Mouse (Mus musculus): ENCODE measurements at regions not wholly inside any gene's neighbourhood (a gene's known extent, or its start where the extent isn't known, plus 50 kb on each side); places are given as distances from the start of the nearest gene placed in this dataset.

DNA sequence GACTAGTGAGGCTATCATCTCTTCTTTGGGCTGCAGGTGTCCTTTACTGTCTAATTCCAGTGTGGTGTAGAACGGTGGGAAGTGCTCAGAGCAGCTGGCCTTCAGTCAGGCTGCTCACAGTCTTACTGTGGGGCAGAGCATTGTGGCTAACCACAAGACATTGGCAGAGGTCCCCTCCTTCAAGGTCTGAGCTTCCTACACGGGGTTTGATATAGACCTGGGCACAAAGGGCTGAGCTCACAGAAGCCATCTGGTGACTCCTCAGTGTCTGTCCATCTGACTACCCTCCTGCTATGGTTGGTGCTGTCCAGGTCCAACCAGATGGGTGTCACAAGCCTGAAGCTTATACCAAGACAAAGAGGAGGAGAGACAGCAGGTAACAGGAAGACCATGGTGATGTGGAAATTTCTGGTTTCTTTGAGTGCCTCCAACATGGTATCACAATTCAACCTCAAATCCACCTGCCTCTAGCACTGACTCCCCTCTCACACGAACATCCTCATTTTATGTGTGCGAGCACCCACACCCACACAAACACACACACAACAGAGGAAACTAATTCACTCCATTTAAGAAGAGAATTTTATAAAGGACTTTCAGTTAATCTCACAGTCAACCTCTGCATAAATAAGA lies 147.0 kb upstream of the Tle3 start:
- no peak for DNase-seq (ENCODE audit: low spot score in 2 of 2)

DNA sequence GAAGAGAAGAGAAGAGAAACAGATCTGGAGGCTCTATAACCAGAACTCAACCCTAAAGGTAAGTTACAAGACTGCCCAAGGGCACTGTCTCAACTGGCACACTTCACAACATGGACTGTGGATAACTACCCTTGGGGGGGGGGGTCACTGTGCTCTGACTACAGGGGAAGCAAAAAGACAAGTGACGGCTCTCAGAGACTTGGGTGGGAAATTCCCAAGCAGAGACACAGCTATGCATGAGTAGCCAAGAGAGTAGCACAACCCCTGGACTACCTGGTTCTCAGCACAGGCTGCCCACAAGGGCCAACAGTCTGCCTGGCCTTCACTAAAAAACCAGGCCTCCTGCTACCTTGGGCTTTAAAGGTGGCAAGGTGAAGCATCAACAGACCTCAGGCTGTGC lies 146.3 kb upstream of the Tle3 start:
- DNase-seq (ENCODE audit: low spot score in 2 of 2) = no peak

DNA sequence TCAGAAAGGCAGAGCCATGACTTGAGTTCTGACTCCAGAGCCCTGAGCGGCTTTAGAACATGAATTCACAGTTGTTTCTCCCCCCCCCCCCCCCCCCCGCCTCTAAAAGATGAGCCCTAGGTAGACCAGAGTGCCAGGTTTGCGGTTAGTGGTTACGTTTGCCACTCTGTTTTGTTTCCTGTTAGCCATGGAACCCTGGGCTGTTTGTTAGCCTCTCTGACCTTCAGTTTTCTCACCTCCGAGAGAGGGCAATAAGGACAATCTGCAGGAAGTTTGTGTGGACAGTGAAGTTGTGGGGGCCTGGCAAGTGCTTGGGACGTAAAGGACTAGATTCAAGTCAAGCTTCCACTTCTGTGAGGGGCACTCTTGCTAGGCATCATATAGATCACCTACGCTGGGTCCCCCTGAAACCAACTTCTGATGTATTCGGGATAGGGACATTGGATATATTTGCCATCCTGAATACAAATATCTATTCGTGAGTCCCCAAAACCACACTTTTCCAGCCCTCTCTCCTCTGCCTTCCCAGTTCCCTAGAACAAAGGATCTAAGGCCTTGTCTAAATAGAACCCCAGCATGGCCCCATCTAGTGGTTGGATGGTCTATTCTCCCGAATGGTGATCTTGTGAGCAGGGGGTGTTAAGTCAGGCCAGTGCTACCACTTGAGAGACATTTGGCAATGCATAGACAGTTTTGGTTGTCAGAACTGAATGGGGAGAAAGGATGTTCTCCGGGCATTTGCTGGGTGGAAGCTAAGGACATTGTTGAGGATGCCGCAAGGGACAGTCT lies 145.4 kb upstream of the Tle3 start:
- no peak for DNase-seq (ENCODE audit: low spot score in 2 of 2)

DNA sequence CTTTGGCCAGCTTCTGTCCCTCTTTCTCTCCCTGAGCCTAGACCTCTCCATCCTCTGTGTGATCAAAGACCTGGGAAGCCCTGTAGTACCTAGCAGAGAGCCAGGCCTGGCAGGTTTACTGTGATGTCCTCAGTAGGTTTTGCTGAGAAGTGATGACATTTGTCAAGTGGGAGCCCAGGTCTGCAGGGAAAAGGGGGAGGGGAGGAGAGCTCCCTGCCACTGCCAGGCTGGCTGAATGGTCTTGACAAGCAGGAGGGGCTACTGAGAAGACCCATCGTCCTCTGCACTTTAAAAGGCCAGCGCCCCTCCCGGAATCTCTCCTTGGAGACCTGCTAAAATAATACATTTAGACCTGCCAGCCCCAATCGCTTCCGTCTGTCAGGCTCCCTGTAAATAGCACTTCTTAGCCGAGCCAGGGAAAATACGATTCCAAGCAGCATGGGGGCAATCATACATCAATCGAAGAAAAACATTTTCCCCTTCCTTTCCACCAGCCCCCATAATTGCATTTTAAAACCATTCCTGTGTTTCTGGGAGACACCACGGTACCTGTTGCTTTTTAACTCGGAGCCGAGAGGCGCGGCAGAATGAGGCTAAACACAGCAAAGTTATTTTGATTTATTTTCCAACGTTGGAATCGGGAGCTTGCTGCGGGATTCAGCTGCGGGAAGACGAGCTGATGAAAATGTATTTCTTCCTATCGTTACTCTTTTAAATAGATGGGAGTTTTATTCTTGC lies 144.5 kb upstream of the Tle3 start:
- no peak for DNase-seq (ENCODE audit: low spot score in 2 of 2)

DNA sequence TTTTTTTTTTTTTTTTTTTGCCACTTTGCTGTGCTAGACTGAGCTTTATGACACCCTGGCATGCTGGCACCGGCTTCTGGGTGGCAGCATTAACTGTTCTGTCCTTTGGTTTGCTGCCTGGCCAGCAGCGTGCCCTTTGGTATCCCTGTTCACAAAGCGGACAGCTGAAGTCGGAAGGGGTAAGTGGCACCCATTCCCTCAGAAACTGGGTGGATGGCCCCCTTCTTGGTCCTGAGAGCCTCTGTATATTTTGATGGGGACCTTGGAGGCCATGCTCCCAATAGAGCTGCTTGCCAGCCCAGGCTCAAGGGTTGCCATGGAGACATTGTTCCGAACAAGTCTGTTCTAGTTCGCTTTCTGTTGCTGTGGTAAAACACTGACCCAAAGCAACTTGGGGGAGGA lies 143.9 kb upstream of the Tle3 start:
- no peak for DNase-seq (ENCODE audit: low spot score in 2 of 2)

DNA sequence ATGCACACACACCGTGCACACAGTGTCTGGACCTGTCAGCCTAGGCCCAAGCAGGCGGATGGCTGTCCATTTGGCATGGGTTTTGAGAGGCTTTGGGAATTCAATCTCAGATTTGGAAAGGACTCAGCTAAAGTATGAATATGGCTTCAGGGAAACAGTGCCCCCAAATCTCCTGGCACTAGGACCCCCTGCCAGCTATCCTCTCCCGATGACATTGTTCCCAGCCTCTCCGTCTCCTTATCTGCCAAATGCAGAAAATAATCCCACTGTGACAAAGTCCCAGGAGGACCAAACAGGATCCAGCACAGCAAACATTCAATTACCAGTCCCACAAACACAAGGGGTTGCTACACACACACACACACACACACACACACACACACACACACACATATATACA lies 141.9 kb upstream of the Tle3 start:
- no peak for DNase-seq (ENCODE audit: low spot score in 2 of 2)

DNA sequence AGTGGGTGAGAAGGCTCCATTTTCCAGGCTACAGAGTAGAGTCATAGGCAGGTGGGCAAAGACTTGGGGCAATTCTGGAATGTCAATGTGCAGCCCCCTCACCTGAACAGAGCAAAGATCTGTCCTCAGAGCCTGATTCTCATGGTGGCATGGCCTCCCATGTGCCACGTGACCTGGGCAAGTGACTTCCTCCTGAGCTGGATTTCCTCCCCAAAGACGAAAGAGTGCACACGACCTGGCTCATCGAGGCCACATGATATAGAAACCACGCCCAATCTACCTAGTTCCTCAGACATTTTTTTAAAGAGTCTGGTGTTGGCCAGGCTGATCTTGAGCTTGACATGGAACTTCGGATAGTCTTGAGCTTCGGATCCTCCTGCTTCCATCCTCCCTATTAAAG lies 139.5 kb upstream of the Tle3 start:
- DNase-seq (ENCODE audit: low spot score in 2 of 2) = no peak

DNA sequence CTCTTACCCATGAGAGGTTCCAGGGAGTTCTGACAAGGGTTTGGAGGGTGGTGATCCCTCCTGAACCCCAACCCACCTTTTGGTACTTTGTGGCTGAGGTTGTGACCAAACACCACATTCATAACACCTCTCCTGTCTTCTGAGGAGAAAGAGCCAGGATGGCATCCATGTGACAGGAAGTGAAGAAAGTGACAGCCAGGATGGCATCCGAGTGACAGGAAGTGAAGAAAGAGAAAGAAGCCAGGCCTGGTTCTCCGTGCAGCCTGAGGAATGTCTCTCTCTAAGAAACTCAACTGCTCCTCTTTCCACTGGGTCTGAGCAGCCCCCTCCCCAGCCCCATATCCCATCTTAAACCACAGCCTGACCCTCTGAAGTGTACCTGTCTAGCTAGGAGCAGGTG lies 138.9 kb upstream of the Tle3 start:
- no peak for DNase-seq (ENCODE audit: low spot score in 2 of 2)

DNA sequence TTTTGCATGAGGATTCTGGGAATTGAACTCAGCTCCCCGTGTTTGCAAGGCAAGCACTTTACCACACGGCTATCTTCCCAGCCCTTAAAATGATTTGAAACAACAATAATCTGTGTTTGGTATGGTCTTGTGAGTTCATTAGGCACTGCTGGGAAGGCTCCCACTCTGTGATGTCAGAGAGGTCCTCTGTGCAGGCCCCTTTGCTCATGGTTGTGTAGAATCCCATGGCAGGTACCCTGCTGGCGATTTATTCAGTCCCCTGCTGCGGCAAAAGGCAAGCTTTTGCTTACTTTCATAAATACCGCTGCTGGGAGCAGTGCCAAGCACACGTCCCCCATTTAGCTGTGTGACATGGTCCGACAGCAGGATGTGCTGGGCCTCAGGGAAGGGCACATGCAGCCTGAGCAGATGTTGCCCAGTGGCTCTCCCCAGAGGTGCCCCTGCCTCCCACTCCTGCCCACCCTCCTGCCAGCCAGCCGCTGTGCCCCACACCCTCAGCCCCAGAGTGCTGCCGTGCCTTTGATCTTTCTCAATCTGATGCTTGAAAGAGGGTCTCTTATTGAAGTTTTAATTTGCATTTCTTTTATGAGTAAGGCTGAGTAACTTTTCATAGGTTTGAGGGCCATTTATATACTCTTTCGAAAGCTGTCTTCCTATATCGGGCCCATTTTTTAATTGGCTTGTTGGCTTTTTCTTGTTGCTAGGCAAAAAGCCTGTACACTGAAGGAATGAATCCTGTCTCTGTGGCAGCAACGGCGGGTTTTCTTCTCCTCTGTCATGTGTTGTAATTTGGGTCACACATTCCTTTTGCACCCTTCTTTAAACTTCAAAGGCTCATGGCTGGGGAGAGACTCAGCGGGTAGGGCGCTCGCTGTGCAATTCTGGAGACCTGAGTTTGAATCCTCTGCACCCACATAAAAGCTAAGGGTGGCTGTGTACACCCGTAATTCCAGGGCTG lies 136.2 kb upstream of the Tle3 start:
- DNase-seq (ENCODE audit: low spot score in 2 of 2) = no peak

DNA sequence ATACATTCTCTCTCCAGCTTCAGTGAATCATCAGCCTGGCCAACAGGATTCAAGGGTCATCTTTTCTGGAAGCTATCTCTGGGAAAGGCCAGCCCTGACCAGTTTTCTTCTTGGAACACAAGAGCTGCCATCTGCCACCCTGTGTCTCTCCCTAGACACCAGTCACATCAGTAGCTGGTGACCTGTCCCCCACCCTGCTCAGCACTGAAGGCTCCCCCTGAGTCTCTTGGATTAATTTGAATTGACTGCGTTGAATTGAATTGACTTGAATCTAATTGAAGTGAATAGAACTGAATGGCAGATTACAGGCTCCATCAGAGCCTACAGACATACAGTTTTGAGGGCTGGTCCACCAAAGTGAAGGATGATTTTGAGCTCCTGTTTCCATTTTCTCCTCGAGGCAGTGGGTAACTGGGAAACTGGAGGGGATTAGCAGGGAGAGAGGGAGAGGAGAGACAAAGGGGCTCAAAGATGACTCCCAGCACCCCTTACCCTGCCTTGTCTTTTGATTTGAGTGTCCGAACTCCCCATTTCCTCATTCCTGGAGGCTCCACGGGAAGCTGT lies 133.4 kb upstream of the Tle3 start:
- no peak for DNase-seq (ENCODE audit: low spot score in 2 of 2)

DNA sequence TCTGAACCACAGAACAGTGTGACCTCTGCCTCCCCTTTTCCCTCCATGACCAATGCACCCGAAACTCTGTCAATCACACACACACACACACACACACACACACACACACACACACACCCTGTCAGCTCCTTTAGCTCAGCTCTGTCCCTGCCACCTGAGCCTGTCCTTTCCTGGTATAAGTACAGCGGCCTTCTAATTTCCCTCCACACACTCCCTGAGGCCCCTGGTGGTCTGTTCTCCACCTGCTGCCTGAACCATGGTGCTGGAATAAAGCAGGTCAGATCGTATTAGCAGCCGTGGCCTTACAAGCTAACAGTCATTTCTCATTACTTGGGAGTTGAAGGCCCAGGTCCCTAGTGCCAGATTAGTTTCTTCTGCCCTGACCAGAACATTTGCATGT lies 132.8 kb upstream of the Tle3 start:
- no peak for DNase-seq (ENCODE audit: low spot score in 2 of 2)

DNA sequence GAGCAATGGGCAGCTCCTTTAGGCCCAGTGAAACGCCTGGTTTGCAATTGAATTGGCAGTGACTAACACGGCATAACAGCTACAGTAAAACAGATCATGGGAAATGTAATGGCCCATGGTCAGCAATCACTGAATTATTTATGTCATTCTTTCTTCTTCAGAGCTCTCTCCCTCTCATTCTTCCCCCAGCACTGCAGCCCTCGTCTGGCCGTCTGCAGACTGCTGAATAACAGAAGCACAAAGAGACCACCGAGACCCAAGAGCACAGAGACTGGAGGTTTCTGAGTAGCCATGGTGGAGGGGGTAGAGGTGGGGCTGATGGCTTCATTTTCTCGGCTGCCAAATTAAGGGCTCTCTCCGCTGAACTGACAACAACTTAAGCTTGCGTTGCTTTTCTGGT lies 130.7 kb upstream of the Tle3 start:
- no peak for DNase-seq (ENCODE audit: low spot score in 2 of 2)

DNA sequence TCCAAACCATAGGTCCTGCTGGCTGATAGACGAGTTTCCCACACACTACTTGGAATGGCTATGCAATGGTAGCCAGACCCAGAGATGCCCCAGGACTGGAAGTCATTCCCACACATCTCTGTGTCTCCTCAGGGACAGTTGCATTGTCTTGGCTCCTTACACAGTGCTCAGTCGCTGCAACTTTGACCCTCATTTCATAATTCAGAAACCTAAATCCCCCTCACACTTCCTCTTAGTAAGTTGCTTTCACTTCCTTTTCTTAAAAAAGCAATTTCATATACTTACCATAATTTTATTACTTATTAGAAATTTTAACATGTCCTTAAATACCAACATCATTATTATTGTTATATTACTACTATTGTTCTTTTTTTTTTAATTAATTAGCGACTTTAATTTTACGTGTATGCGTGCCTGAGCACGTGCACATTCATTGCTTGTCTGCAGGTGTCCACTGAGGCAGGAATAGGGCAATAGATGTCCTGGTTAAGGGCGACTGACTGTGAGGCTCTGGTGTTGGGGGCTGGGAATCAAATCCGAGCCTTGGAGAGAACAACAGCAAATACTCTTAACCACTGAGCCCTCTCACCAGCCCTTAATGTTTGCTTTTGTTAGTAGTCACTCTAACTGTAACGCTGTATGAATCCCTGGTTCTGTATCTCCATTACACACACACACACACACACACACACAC lies 129.9 kb upstream of the Tle3 start:
- DNase-seq (ENCODE audit: low spot score in 2 of 2) = no peak

DNA sequence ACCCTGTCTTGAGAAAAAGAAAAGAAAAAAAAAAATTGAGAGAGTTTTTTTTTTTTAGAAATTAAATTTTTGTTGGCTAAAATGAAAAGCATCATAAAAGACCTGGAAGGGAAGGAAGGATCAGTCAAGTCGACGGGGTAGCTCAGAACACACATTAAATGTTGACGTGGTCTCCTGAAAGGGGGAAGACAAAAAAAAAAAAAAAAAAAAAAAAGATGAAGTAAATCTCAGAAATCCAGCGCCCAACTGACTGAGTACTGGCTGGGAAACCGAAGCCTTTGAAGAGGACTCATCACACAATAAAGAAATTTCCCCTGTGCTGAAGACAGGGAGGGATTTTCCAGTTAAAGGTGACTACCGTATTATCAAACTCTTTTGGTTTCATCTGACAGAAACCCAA lies 128.9 kb upstream of the Tle3 start:
- DNase-seq (ENCODE audit: low spot score in 2 of 2) = no peak

DNA sequence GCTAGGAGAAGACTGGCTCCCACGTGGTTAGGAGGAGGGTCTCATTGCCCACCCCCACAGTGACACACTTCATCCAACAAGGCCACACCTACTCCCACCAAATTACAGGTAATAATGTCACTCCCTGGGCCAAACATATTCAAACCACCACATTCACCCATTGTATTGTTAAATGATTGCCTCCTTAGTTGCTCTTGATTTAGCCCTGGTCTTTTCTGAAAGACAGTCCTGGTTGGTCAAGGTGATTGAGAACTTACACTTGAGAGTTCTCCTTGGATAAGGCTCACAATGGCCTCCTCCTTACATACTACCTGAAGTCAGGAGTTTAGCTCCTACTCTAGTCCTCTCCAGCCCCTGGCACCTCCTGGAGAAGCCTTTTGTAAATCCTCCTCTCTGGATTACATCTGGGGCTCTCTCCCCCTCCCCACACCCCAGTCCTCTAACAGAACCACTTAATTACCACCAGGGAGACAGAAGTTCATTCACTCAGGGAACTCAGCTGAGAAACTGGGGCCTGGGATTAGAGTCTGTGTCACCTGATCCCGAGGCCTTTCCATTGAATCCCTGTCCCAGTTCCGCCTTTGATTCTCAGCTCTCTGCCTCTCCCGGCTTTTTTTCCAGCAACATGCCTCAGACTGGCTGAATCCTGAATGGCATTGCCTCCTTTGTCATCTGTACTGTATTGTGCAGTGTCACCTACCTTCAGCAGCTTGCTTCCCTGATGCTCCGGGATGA lies 122.3 kb upstream of the Tle3 start:
- DNase-seq (ENCODE audit: low spot score in 2 of 2) = no peak

DNA sequence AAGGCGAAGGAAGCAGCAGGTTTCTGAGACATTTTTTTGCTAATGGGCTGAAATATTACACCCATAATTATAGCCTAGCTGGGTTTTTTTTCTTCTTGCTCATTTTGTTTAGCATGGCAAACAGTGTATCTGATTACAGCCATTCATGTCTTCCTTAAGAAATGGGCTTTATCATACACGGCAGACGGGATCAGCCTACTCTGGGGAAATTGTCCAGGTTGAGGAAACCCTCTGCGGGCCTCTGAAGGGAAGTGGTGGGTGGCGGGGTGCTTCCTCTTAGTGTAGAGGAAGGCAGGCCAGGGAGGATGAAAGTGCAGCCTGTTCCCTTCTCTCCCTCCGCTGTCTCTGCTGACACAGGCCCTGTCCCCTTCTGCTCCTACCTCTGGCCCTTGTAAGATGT lies 120.6 kb upstream of the Tle3 start:
- no peak for DNase-seq (ENCODE audit: low spot score in 2 of 2)

DNA sequence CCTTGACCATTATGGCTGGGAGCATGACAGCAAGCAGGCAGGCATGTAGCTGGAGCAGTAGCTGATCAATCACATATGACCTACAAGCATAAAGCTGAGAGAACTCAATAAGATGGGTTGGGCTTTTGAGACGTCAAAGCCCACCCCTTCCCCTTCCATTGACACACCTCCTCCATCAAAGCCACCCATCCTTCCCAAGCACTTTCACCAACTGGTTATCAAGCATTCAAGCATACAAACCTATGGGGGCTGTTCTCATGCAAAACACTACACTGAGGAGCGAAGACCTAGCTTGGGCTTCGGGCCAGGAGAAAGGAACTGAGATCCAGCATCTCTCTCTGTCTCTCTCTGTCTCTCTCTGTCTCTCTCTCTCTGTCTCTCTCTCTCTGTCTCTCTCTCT lies 118.4 kb upstream of the Tle3 start:
- no peak for DNase-seq (ENCODE audit: low spot score in 2 of 2)

DNA sequence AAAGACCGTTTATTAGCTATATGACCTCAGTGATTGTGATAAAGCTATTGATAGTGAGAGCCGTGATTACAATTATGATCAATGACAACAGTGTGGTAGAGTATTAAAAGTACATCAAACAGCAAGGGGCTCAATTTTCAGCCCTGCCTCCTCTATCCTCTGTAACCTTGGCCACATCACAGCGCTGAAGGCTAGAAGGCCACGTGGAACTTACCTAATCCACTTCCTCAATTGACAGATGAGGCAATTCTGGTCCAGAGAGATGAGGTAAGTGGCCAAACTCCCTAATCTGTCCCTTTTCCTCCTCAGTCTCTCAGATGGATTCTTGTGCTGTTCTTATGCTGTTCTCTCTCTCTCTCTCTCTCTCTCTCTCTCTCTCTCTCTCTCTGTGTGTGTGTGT lies 114.7 kb upstream of the Tle3 start:
- no peak for DNase-seq (ENCODE audit: low spot score in 2 of 2)

DNA sequence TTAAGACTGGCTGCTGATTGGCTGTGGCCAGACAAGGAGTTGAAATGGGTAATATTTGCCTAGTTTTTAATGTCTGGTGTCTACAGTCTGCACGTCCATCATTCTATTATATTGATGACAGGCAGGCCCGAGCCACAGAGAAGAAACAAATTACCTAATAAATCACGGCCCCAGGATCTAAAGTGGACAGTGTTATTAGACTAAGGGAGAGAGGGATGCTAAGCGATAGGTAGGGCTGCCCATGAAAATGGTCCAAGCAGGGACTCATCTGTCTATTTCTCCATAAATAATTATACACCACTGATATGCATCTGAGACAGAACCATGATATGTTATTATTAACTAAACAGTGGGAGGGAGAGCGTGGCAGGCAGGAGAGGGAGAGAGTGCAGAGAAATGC lies 114.1 kb upstream of the Tle3 start:
- no peak for DNase-seq (ENCODE audit: low spot score in 2 of 2)

Data from layer of hippocampus, adult 8-10 months (tissue).